Mouse (Mus musculus): ENCODE measurements at regions not wholly inside any gene's neighbourhood (a gene's known extent, or its start where the extent isn't known, plus 50 kb on each side); places are given as distances from the start of the nearest gene placed in this dataset.

DNA sequence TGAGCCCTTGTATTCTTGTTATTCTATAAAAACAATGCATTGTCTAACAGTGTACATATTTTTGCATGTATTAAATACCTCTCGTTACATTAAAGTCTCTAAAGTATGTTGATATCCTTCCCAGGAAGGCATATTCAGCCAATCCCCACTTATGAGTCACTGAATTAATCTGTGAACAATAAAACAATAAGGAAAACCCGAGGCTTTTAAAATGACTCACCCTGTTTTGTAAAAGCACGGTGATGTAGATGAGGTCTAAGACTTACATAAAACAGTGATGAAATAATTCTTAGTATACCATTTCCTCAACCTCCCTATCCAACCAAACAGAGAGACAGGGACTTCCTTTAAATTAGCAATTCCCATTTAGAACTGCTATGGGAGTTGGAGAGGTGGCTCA, 95.8 kb downstream of the Asb7 start:
- WGBS: 62% methylated on average over 3 of the region's 3 CpGs
- Histone ChIP-seq H3K9ac (ENCODE audit: low read length) (no peak overlapping the region), H3K4me3 (replicated peaks; ENCODE audit: low read length) (no peak overlapping the region), H3K27me3 (ENCODE audit: control insufficient read depth, insufficient read depth, low read length) (no peaks in the 10 kb centered on the region), H3K27ac (ENCODE audit: low read length) (no peak overlapping the region), H3K9me3 (replicated peaks; ENCODE audit: control insufficient read depth, low read length) (peaks cover 10% of the 10 kb centered on the region), H3K4me2 (ENCODE audit: low read depth, low read length) (no peak overlapping the region), H3K4me1 (ENCODE audit: control insufficient read depth, insufficient read depth, low read length) (no peaks in the 10 kb centered on the region), H3K36me3 (ENCODE audit: control insufficient read depth, insufficient read depth, low read length) (no peaks in the 10 kb centered on the region)
- ATAC-seq (ENCODE audit: insufficient read depth, low FRiP score): no peak

- no peak overlapping the region for H3K27ac ChIP-seq (ENCODE audit: low read length)
- no peaks in the 10 kb centered on the region for H3K27me3 ChIP-seq (ENCODE audit: control insufficient read depth, insufficient read depth, low read length)
- WGBS: 63% methylated on average over 10 of the region's 10 CpGs
- no peaks in the 10 kb centered on the region for H3K36me3 ChIP-seq (ENCODE audit: control insufficient read depth, insufficient read depth, low read length)
- no peak for ATAC-seq (ENCODE audit: insufficient read depth, low FRiP score)
- peaks cover 10% of the 10 kb centered on the region for H3K9me3 ChIP-seq (replicated peaks; ENCODE audit: control insufficient read depth, low read length)
- no peaks in the 10 kb centered on the region for H3K4me1 ChIP-seq (ENCODE audit: control insufficient read depth, insufficient read depth, low read length)
- H3K4me2 ChIP-seq (ENCODE audit: low read depth, low read length): no peak overlapping the region
- H3K9ac ChIP-seq (ENCODE audit: low read length): no peak overlapping the region
- H3K4me3 ChIP-seq (replicated peaks; ENCODE audit: low read length): no peak overlapping the region
Measured at GRCm38 (mm10) chr7:66591594-66592290, 97.7 kb downstream of the Asb7 start.

GRCm38 (mm10) chr7:66586511-66586910, 102.9 kb downstream of the Asb7 start:
- Histone ChIP-seq H3K36me3 (ENCODE audit: control insufficient read depth, insufficient read depth, low read length) (no peaks in the 10 kb centered on the region), H3K27me3 (ENCODE audit: control insufficient read depth, insufficient read depth, low read length) (no peaks in the 10 kb centered on the region), H3K4me2 (ENCODE audit: low read depth, low read length) (no peak overlapping the region), H3K4me1 (ENCODE audit: control insufficient read depth, insufficient read depth, low read length) (no peaks in the 10 kb centered on the region), H3K9ac (ENCODE audit: low read length) (no peak overlapping the region), H3K27ac (ENCODE audit: low read length) (no peak overlapping the region), H3K4me3 (replicated peaks; ENCODE audit: low read length) (no peak overlapping the region), H3K9me3 (replicated peaks; ENCODE audit: control insufficient read depth, low read length) (peaks cover 10% of the 10 kb centered on the region)
- ATAC-seq (ENCODE audit: insufficient read depth, low FRiP score): no peak
- 81% methylated on average over 1 of the region's 1 CpGs for WGBS

GRCm38 (mm10) chr7:66580687-66581151, 108.7 kb downstream of the Asb7 start:
- Histone ChIP-seq H3K4me3 (replicated peaks; ENCODE audit: low read length) (no peak overlapping the region), H3K27me3 (ENCODE audit: control insufficient read depth, insufficient read depth, low read length) (no peaks in the 10 kb centered on the region), H3K27ac (ENCODE audit: low read length) (no peak overlapping the region), H3K36me3 (ENCODE audit: control insufficient read depth, insufficient read depth, low read length) (no peaks in the 10 kb centered on the region), H3K4me2 (ENCODE audit: low read depth, low read length) (no peak overlapping the region), H3K4me1 (ENCODE audit: control insufficient read depth, insufficient read depth, low read length) (no peaks in the 10 kb centered on the region), H3K9me3 (replicated peaks; ENCODE audit: control insufficient read depth, low read length) (no peaks in the 10 kb centered on the region), H3K9ac (ENCODE audit: low read length) (no peak overlapping the region)
- ATAC-seq (ENCODE audit: insufficient read depth, low FRiP score): no peak
- WGBS: 49% methylated on average over 2 of the region's 2 CpGs

GRCm38 (mm10) chr7:66576261-66576660, 113.1 kb downstream of the Asb7 start:
- Histone ChIP-seq H3K9me3 (replicated peaks; ENCODE audit: control insufficient read depth, low read length) (no peaks in the 10 kb centered on the region), H3K36me3 (ENCODE audit: control insufficient read depth, insufficient read depth, low read length) (no peaks in the 10 kb centered on the region), H3K4me3 (replicated peaks; ENCODE audit: low read length) (no peak overlapping the region), H3K27ac (ENCODE audit: low read length) (no peak overlapping the region), H3K4me2 (ENCODE audit: low read depth, low read length) (no peak overlapping the region), H3K4me1 (ENCODE audit: control insufficient read depth, insufficient read depth, low read length) (no peaks in the 10 kb centered on the region), H3K27me3 (ENCODE audit: control insufficient read depth, insufficient read depth, low read length) (no peaks in the 10 kb centered on the region), H3K9ac (ENCODE audit: low read length) (no peak overlapping the region)
- WGBS: 83% methylated on average over 7 of the region's 7 CpGs
- no peak for ATAC-seq (ENCODE audit: insufficient read depth, low FRiP score)

DNA sequence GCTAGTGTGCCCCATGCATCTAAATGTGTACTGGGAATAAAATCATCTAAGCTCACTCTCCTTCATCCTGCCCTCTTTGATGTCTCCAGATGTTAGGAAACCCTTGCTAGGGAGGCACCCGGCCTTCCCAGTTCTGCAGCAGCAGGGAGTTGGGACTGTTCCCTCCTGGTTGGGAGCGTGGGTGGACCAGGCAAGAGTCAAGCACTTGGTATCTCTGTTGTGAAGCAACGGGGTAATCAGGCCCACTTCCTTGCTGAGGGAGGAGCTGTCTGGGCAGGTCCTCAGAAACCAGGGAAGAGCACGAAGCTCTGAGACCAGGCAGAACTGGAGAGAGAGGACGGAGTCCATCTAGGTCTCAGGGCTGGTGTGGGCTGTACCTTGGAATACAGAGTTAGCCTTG, 117.9 kb downstream of the Asb7 start:
- no peak for ATAC-seq (ENCODE audit: insufficient read depth, low FRiP score)
- WGBS: 67% methylated on average over 5 of the region's 5 CpGs
- H3K27ac ChIP-seq (ENCODE audit: low read length): no peak overlapping the region

GRCm38 (mm10) chr7:66547694-66548093, 120.4 kb upstream of the Aldh1a3 start:
- H3K9me3 ChIP-seq (replicated peaks; ENCODE audit: control insufficient read depth, low read length): no peaks in the 10 kb centered on the region
- H3K4me3 ChIP-seq (replicated peaks; ENCODE audit: low read length): no peak overlapping the region
- no peak overlapping the region for H3K4me2 ChIP-seq (ENCODE audit: low read depth, low read length)
- no peak overlapping the region for H3K9ac ChIP-seq (ENCODE audit: low read length)
- no peak overlapping the region for H3K27ac ChIP-seq (ENCODE audit: low read length)
- 66% methylated on average over 11 of the region's 11 CpGs for WGBS
- no peak for ATAC-seq (ENCODE audit: insufficient read depth, low FRiP score)
- H3K36me3 ChIP-seq (ENCODE audit: control insufficient read depth, insufficient read depth, low read length): no peaks in the 10 kb centered on the region
- no peaks in the 10 kb centered on the region for H3K4me1 ChIP-seq (ENCODE audit: control insufficient read depth, insufficient read depth, low read length)
- H3K27me3 ChIP-seq (ENCODE audit: control insufficient read depth, insufficient read depth, low read length): no peaks in the 10 kb centered on the region

More for the DNA sequence above, 117.9 kb downstream of the Asb7 start:
- Histone ChIP-seq H3K9ac (ENCODE audit: low read length) (no peak overlapping the region), H3K4me2 (ENCODE audit: low read depth, low read length) (no peak overlapping the region), H3K4me1 (ENCODE audit: control insufficient read depth, insufficient read depth, low read length) (no peaks in the 10 kb centered on the region), H3K36me3 (ENCODE audit: control insufficient read depth, insufficient read depth, low read length) (no peaks in the 10 kb centered on the region), H3K9me3 (replicated peaks; ENCODE audit: control insufficient read depth, low read length) (no peaks in the 10 kb centered on the region), H3K4me3 (replicated peaks; ENCODE audit: low read length) (no peak overlapping the region), H3K27me3 (ENCODE audit: control insufficient read depth, insufficient read depth, low read length) (no peaks in the 10 kb centered on the region)

DNA sequence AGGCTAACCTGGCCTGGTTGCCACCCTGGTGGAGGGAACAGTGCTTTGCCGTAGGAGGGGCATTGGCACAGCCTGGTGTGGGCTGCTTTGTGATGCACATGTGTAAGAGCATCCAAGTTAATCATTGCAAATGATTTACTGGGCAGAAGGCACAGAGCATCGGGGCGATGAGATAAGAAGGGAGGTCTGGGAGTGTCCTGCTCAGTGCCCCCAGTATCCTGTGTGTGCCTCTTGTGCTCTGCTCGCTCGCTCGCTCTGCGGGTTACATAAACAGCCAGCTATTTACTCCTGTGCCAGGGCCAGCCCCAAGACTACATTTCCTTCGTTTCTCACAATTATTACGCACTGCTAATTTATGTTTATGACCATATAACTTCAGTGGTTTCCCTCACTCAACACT, 117.9 kb upstream of the Aldh1a3 start:
- Histone ChIP-seq H3K9ac (ENCODE audit: low read length) (no peak overlapping the region), H3K36me3 (ENCODE audit: control insufficient read depth, insufficient read depth, low read length) (no peaks in the 10 kb centered on the region), H3K4me3 (replicated peaks; ENCODE audit: low read length) (no peak overlapping the region), H3K27ac (ENCODE audit: low read length) (no peak overlapping the region), H3K27me3 (ENCODE audit: control insufficient read depth, insufficient read depth, low read length) (no peaks in the 10 kb centered on the region), H3K4me2 (ENCODE audit: low read depth, low read length) (no peak overlapping the region), H3K9me3 (replicated peaks; ENCODE audit: control insufficient read depth, low read length) (no peaks in the 10 kb centered on the region), H3K4me1 (ENCODE audit: control insufficient read depth, insufficient read depth, low read length) (no peaks in the 10 kb centered on the region)
- ATAC-seq (ENCODE audit: insufficient read depth, low FRiP score): no peak
- 64% methylated on average over 9 of the region's 9 CpGs for WGBS

DNA sequence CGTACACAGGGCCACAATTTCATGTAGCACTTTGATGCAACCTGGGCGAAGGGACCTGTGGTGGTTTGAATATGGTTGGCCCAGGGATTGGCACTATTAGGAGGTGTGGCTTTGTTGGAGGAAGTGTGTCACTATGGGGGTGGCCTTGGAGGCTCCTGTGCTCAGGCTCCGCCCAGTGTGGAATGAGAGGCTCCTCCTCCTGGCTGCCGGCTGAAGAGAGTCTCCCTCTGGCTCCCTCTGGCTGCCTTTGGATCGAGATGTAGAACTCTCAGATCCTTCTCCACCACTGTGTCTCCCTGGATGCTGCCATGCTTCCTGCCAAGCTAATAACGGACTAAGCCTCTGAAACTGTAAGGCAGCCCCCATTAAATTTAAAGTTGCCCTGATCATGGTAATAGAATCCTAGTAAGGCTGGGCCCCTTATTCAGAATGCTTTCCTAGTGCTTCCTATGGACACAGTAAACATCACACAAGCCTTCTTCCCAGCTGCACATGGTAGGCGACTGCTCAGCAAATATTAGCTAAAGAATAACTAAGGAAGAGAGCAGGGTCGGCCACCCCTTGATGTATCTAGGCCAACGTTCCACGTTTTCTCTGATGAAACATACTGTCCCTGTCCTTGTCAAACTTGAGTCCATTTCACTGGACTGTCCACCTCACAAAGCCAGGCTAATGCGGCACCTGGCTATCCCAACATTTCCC, 117.2 kb upstream of the Aldh1a3 start:
- H3K9me3 ChIP-seq (replicated peaks; ENCODE audit: control insufficient read depth, low read length): no peaks in the 10 kb centered on the region
- no peak overlapping the region for H3K27ac ChIP-seq (ENCODE audit: low read length)
- WGBS: 67% methylated on average over 11 of the region's 11 CpGs
- no peaks in the 10 kb centered on the region for H3K27me3 ChIP-seq (ENCODE audit: control insufficient read depth, insufficient read depth, low read length)
- no peak overlapping the region for H3K4me3 ChIP-seq (replicated peaks; ENCODE audit: low read length)
- H3K4me2 ChIP-seq (ENCODE audit: low read depth, low read length): no peak overlapping the region
- H3K4me1 ChIP-seq (ENCODE audit: control insufficient read depth, insufficient read depth, low read length): no peaks in the 10 kb centered on the region
- H3K36me3 ChIP-seq (ENCODE audit: control insufficient read depth, insufficient read depth, low read length): no peaks in the 10 kb centered on the region
- ATAC-seq (ENCODE audit: insufficient read depth, low FRiP score): no peak
- H3K9ac ChIP-seq (ENCODE audit: low read length): no peak overlapping the region

Data from stomach, embryonic 16.5 days (tissue).